Mouse (Mus musculus) lung, adult 2 months (tissue): ENCODE data around the gene Cplx3.

Experiments used
- CTCF ChIP-seq: fragments of 200-500 bp; IDR thresholded peaks from 2 replicates; pipeline ENCODE4 v1.5.1; 2011; ENCODE audit warnings: mild to moderate bottlenecking, low read length, control low read depth; ENCODE audit not compliant: insufficient read depth
- POLR2A ChIP-seq: fragments of 200-500 bp; IDR thresholded peaks from 2 replicates; pipeline ENCODE4 v1.6.1; 2011; ENCODE audit warnings: low read depth, mild to moderate bottlenecking, control low read depth, low read length, borderline replicate concordance; ENCODE audit errors: extremely low read depth

DNA sequence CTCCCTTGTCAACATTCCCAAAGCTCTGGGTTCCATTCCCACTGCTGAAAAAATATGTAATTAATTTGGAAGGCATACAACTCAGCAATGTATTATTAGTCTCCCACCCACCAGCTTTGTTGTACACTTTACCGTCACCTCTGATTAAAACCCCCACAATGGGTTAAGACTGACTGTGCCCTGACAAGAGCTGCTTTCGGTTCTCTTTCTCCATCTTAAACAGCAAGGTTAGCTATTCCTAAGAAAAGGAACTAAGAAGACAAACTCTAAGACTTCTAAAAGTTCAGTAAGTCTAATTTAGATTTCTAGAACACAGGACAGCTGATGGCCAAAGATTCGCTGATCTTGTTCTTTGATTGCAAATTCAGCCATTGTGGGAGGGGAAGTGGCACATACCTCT lies 48.9 kb downstream of the Cplx3 start:
- TF ChIP-seq POLR2A (no peak), CTCF (no peak)
